Mouse (Mus musculus) intestine, embryonic 16.5 days (tissue): ENCODE results near the gene 1700016D06Rik. TPM values are rescaled to one million over a fixed set of nuclear protein-coding genes. Genes with fewer than 3 reads are reported as not detected.

ENCODE experiments used
- ATAC-seq: fragments of 200-750 bp; cut with Nextera tagmentation; 2 replicates; pipeline ENCODE4 v1.8.0; 2017; ENCODE audit warnings: moderate TSS enrichment, moderate library complexity
- H3K27ac ChIP-seq: fragments of 300-500 bp; sonication (generic); 2 replicates; pipeline ENCODE4 v1.5.1; 2014; ENCODE audit warnings: mild to moderate bottlenecking, low read length
- H3K27me3 ChIP-seq: fragments of 300-500 bp; sonication (generic); replicated peaks from 2 replicates; pipeline ENCODE4 v1.6.1; 2014; ENCODE audit warnings: low read length, control low read depth, mixed read lengths; ENCODE audit not compliant: control insufficient read depth, insufficient read depth
- H3K36me3 ChIP-seq: fragments of 300-500 bp; sonication (generic); 2 replicates; pipeline ENCODE4 v1.6.1; 2014; ENCODE audit warnings: low read length, control low read depth; ENCODE audit not compliant: control insufficient read depth, insufficient read depth
- H3K4me1 ChIP-seq: fragments of 300-500 bp; sonication (generic); 2 replicates; pipeline ENCODE4 v1.6.1; 2014; ENCODE audit warnings: low read length, control low read depth, mixed read lengths; ENCODE audit not compliant: control insufficient read depth, insufficient read depth
- H3K4me2 ChIP-seq: fragments of 300-500 bp; sonication (generic); 2 replicates; pipeline ENCODE4 v1.6.1; 2014; ENCODE audit warnings: low read depth, low read length, control low read depth
- H3K4me3 ChIP-seq: fragments of 300-500 bp; sonication (generic); 2 replicates; pipeline ENCODE4 v1.5.1; 2014; ENCODE audit warnings: mild to moderate bottlenecking, low read length
- H3K9ac ChIP-seq: fragments of 300-500 bp; sonication (generic); 2 replicates; pipeline ENCODE4 v1.6.1; 2014; ENCODE audit warnings: low read depth, low read length
- H3K9me3 ChIP-seq: fragments of 300-500 bp; sonication (generic); 2 replicates; pipeline ENCODE4 v1.6.1; 2016; ENCODE audit warnings: low read length, control low read depth; ENCODE audit not compliant: control insufficient read depth
- WGBS: fragments of 180-500 bp; shearing (Covaris S2); extraction: QIAGEN DNeasy Blood & Tissue Kit; methylation state at CpG from one replicate; pipeline ENCODE4 v1.1.7; 2014; 5-methylcytosine and 5-hydroxymethylcytosine counted together
- polyA plus RNA-seq: library from polyadenylated mRNA; unstranded; fragments of >200 nt; fragmentation: Nextera tagmentation; extraction: Ambion mirVana; gene quantifications from 2 replicates; pipeline ENCODE4 v1.2.1, GENCODE M21; 2015

1700016D06Rik gene
- polyA plus RNA-seq, 1 experiment from 2014 or later = not detected

DNA sequence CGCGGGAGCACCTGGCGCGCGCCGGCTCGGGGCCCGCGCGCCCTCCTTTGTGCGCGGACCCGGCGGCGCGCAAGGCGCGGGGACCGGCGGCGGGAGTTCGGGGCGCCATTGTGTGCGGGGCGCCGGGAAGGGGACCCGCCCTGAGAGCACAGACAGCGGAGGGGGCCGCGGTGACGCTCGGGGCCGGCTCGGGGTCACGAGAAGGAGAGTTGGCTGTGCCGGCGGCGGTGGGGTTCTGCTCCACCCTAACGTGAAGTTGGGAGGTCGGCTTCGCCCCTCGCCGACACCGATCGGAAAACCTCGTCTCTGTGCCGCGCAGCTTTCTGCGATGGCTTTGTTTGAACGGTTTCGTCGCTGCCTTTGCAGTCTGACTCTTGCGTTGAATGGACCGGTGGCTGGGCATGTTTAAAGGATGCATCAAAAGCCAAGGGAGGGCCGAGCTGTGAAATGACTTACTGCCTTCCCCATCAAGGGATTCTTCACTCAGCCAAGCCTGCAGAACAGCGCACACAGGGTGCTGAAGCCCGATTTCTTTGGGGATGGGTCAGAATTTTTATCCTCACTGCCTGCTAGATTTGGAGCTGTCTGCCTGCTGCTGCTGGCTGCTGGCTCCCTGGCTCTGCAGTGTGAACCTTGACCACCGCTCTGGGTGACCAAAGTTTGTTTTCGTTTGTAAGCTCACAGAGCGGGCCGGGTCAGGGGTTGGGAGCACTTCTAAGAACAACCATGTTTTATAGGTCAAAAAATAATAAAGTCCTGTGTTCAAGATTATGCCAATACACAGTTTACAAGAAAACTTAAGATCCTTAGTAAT lies 27.8 kb upstream of the 1700016D06Rik start:
- peak overlapping the region; percentile 65 for H3K9ac ChIP-seq
- 2% methylated on average over 61 of the region's 61 CpGs for WGBS
- H3K27ac ChIP-seq = peak overlapping the region; percentile 28; the same call in 1 of the 2 replicates
- H3K4me3 ChIP-seq = peak overlapping the region; percentile 63
- H3K27me3 ChIP-seq = peaks cover 48% of the 10 kb centered on the region
- ATAC-seq = peak; percentile 21; the same call in 1 of the 2 replicates
- H3K4me2 ChIP-seq = peak overlapping the region; percentile 97
- H3K9me3 ChIP-seq = no peaks in the 10 kb centered on the region
- no peaks in the 10 kb centered on the region for H3K36me3 ChIP-seq
- peaks cover 7% of the 10 kb centered on the region for H3K4me1 ChIP-seq

DNA sequence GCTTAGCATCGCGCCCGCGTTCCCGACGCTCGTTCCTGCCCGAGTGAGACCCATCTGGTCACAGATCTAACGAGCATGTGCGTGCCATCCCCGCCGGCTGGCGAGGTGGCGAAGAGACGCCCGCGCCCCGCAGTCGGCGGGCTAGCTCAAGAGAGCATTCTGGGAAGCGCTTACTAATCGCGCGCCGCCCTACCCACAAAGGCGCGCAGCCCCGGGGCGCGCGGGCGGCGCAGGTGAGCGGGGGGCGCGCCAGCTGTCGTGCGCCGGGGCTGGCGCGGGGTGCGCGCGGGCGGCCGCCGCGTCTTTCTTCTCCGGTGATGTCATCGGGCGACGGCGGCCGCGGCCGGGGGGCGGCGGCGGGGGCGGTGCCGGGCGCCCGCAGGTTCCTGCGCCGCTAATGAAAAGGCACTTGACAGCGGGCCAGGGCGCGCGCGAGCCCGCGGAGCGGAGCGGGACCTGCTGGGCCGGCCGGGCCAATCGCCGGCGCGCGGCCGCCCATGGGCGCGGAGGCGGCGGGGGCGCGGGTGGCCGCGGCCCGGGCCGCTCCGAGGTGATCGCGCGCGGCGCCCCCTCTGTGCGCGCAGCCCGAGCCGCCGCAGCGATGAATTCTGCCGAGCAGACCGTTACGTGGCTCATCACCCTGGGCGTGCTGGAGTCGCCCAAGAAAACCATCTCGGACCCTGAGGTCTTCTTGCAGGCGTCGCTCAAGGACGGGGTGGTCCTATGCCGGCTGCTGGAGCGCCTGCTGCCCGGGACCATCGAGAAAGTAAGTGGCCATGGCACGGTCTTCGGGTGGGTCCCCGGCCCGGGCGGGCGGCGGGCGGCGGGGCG lies 27.0 kb upstream of the 1700016D06Rik start, which contains the start of gene Arhgef7:
Arhgef7 (plus strand) TSS at position 71 of the 831 bp plus-strand sequence.
- peaks cover 49% of the 10 kb centered on the region for H3K27me3 ChIP-seq
- WGBS = under 1% methylated on average over 119 of the region's 127 CpGs
- peak within 1 kb of the TSS; percentile 28; the same call in 1 of the 2 replicates for H3K27ac ChIP-seq
- no peaks in the 10 kb centered on the region for H3K36me3 ChIP-seq
- ATAC-seq = peak; percentile 77
- H3K9ac ChIP-seq = peak within 1 kb of the TSS; percentile 65
- H3K4me1 ChIP-seq = peaks cover 7% of the 10 kb centered on the region
- H3K9me3 ChIP-seq = no peaks in the 10 kb centered on the region
- peak within 1 kb of the TSS; percentile 97 for H3K4me2 ChIP-seq
- peak within 1 kb of the TSS; percentile 63 for H3K4me3 ChIP-seq

DNA sequence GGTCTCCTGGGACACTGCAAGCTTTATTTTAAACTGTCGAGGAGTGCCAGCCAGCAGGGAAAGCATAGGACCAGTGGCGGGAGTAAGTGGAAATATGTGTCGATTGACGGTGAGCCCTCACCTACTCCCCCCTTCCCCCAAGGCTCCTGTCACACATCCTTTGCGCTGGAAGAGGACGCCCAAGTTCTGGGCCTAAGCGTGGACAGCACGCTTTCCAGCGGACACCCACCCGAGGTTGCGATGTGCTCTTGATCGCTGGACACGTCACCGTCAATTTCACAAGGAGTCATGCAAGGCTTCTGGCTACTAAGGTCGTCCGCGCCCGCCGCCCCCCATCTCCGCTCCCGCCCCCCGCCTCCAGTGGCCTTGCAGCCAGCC lies 26.4 kb upstream of the 1700016D06Rik start:
- Histone ChIP-seq H3K36me3 (no peaks in the 10 kb centered on the region), H3K27me3 (peaks cover 53% of the 10 kb centered on the region), H3K9me3 (no peaks in the 10 kb centered on the region), H3K4me1 (peaks cover 7% of the 10 kb centered on the region), H3K4me3 (peak overlapping the region; percentile 63), H3K4me2 (peak overlapping the region; percentile 97), H3K27ac (no peak overlapping the region), H3K9ac (peak overlapping the region; percentile 65; the same call in 1 of the 2 replicates)
- ATAC-seq = no peak
- under 1% methylated on average over 22 of the region's 22 CpGs for WGBS

DNA sequence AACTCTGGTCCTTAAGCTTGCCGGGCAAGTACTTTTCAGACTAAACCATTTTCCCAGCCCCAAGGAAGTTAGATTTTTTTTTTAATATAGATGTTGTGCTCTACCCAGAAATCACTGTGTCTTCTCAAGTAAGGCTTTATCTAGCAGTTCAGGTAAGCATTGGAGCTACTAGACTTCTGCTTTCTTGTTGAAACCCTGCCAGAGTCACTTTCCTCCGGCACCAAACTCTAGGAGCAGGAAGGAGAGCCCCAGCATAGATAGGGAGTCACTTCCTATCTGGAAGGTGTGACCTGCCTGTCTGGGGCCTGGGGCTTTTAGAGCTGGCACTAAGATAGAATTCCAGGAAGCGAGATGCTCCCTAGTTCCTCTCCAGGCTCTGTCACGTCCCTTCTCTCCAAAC lies 16.3 kb upstream of the 1700016D06Rik start:
- WGBS = 65% methylated on average over 4 of the region's 4 CpGs
- Histone ChIP-seq H3K27ac (no peak overlapping the region), H3K4me2 (no peak overlapping the region), H3K36me3 (no peaks in the 10 kb centered on the region), H3K4me1 (no peaks in the 10 kb centered on the region), H3K9ac (no peak overlapping the region), H3K9me3 (no peaks in the 10 kb centered on the region), H3K27me3 (no peaks in the 10 kb centered on the region), H3K4me3 (no peak overlapping the region)
- no peak for ATAC-seq

DNA sequence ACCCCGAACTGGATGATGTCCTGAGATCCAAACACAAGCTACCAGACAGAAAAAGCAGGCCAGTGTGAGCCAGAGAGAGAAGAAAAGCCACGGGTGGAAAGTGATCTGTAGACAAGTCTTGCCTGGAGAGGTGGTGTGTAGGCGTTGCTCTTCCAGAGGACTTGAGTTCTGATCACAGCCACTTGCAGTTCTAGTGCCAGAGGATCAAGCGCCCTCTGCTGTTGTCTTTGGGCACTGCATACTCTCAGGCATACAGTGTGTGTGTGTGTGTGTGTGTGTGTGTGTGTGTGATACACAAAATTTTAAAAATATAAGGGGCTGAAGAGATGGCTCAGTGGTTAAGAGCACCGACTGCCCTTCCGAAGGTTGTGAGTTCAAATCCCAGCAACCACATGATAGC lies 11.4 kb upstream of the 1700016D06Rik start:
- Histone ChIP-seq H3K9me3 (no peaks in the 10 kb centered on the region), H3K4me1 (peaks cover 28% of the 10 kb centered on the region; the same call in 1 of the 2 replicates), H3K4me3 (no peak overlapping the region), H3K9ac (no peak overlapping the region), H3K27ac (no peak overlapping the region), H3K27me3 (no peaks in the 10 kb centered on the region), H3K4me2 (no peak overlapping the region), H3K36me3 (no peaks in the 10 kb centered on the region)
- 83% methylated on average over 6 of the region's 6 CpGs for WGBS
- ATAC-seq = no peak

DNA sequence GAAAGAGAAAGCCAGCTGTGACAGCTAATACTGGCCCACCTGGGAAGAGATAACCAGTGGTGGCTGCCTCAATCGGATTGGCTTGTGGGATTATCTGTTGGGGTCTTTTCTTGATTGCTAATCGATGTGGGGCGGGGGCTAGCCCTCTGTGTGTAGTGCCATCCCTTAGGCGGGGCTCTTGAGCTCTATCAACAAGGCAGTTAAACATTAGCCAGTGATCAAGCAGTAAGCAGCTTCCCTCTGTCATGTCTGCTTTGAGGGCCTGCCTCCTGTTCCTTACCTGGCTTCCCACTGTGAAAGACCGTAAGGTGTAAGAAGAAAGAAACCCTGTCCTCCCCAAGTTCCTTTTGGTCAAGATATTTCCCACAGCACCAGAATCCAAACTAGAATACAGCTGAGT lies 9.6 kb upstream of the 1700016D06Rik start:
- Histone ChIP-seq H3K36me3 (no peaks in the 10 kb centered on the region), H3K9me3 (no peaks in the 10 kb centered on the region), H3K4me3 (no peak overlapping the region), H3K4me2 (peak overlapping the region; percentile 11; the same call in 1 of the 2 replicates), H3K27ac (peak overlapping the region; percentile 40), H3K4me1 (peaks cover 28% of the 10 kb centered on the region; the same call in 1 of the 2 replicates), H3K9ac (0 out of 2 replicates have a peak overlapping the region, but pooled peaks have one; percentile 1), H3K27me3 (no peaks in the 10 kb centered on the region)
- peak; percentile 65 for ATAC-seq
- WGBS = 36% methylated on average over 5 of the region's 5 CpGs

DNA sequence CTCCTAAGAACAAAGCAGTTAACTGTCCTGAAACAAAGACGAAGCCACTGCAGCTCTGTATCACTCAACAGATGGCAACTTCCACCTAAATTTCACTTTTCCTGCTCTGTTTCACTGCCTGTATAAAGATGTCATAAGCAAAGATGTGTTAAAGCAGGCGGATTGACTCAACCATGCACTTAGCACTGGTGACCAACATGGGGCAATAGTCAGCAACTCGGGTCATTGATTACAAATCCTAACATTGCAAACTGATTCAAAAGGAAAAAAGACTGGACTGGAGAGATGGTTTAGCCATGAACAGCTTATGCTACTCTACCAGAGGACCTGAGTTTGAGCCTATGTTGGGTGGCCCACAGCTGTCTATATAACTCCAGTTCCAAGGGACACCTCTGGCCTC lies 8.7 kb upstream of the 1700016D06Rik start:
- Histone ChIP-seq H3K27ac (peak overlapping the region; percentile 21; the same call in 1 of the 2 replicates), H3K9me3 (no peaks in the 10 kb centered on the region), H3K4me2 (no peak overlapping the region), H3K4me1 (peaks cover 28% of the 10 kb centered on the region; the same call in 1 of the 2 replicates), H3K9ac (no peak overlapping the region), H3K36me3 (no peaks in the 10 kb centered on the region), H3K4me3 (no peak overlapping the region), H3K27me3 (no peaks in the 10 kb centered on the region)
- ATAC-seq = no peak
- 75% methylated on average over 3 of the region's 3 CpGs for WGBS

DNA sequence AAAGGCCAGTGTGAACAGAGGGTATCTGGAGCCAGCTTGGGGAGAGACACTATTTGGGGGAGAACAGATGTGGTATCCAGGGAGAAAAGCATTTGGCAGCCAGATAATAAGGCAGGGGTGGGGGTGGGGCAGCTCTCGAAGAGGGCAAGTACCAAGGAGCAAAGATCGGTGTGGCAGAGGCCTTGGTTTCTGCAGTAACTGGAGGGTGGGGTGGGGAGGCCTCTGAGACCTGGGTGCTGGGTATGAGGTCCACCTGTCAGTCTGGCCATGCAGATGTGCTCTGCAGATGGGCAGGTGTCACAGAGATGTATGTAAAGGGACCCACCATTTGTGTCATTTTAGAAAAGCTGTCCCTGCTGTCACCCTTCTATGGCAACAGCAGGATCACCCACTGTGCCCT lies 8.0 kb upstream of the 1700016D06Rik start:
- ATAC-seq = peak; percentile 81
- no peak overlapping the region for H3K4me3 ChIP-seq
- H3K4me1 ChIP-seq = peaks cover 28% of the 10 kb centered on the region; the same call in 1 of the 2 replicates
- H3K9me3 ChIP-seq = no peaks in the 10 kb centered on the region; the same call in 1 of the 2 replicates
- H3K27ac ChIP-seq = peak overlapping the region; percentile 21
- no peaks in the 10 kb centered on the region for H3K27me3 ChIP-seq
- H3K4me2 ChIP-seq = no peak overlapping the region
- H3K36me3 ChIP-seq = no peaks in the 10 kb centered on the region
- H3K9ac ChIP-seq = no peak overlapping the region
- 49% methylated on average over 2 of the region's 2 CpGs for WGBS

DNA sequence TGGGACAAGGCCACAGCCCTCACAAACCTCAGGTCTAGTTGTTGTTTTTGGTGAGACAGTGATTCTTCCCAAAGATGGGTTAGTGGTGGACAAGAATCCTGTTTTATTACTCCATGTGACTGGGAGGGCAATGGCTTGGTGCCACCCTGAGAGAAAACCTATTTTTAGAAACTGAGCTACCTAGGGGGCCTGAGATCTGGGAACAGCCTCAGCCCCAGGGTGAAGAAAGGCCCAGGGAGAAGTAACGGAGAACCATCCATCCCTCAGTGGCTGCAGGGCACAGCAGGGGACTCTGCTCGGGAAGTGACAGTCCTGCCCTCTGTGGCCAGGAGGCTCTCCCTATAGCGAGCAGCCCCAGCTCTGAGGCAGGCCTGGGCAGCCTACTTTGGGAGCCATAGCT lies 6.8 kb upstream of the 1700016D06Rik start:
- 30% methylated on average over 3 of the region's 3 CpGs for WGBS
- Histone ChIP-seq H3K4me1 (peaks cover 28% of the 10 kb centered on the region; the same call in 1 of the 2 replicates), H3K4me2 (no peak overlapping the region), H3K36me3 (no peaks in the 10 kb centered on the region), H3K4me3 (no peak overlapping the region), H3K9me3 (no peaks in the 10 kb centered on the region; the same call in 1 of the 2 replicates), H3K9ac (0 out of 2 replicates have a peak overlapping the region, but pooled peaks have one; percentile 24), H3K27ac (no peak overlapping the region), H3K27me3 (no peaks in the 10 kb centered on the region)
- ATAC-seq = no peak
